Mouse (Mus musculus) heart, postnatal 0 days (tissue): ENCODE data around the gene Cdc42se2.

Source experiments
- CTCF ChIP-seq: IDR thresholded peaks from 2 replicates; pipeline ENCODE4 v1.5.1; 2016; ENCODE audit warnings: antibody characterized with exemption, control low read depth, low read depth
- EP300 ChIP-seq: IDR thresholded peaks from 2 replicates; pipeline ENCODE4 v1.6.1; 2016; ENCODE audit warnings: antibody characterized with exemption, low read depth

- no peak for TF ChIP-seq EP300
- no peak for TF ChIP-seq CTCF
Measured at GRCm38 (mm10) chr11:54722057-54722456, 65.4 kb downstream of the Cdc42se2 start.
